Mouse (Mus musculus) lung, adult 2 months (tissue): Measurements from ENCODE around the gene BC048507.

ENCODE experiments used
- CTCF ChIP-seq: fragments of 200-500 bp; IDR thresholded peaks from 2 replicates; pipeline ENCODE4 v1.5.1; 2011; ENCODE audit warnings: mild to moderate bottlenecking, low read length, control low read depth; ENCODE audit not compliant: insufficient read depth
- POLR2A ChIP-seq: fragments of 200-500 bp; IDR thresholded peaks from 2 replicates; pipeline ENCODE4 v1.6.1; 2011; ENCODE audit warnings: low read depth, mild to moderate bottlenecking, control low read depth, low read length, borderline replicate concordance; ENCODE audit errors: extremely low read depth

GRCm38 (mm10) chr13:67857317-67857716, 5.8 kb upstream of the BC048507 start:
- no peak for TF ChIP-seq CTCF
- TF ChIP-seq POLR2A = no peak
